Mouse (Mus musculus): ENCODE data around the gene Gm21988.

The Gm21988 gene

GRCm38 (mm10) chr11:70236717-70237116 is 2.9 kb downstream of the Gm21988 start:
- in situ Hi-C loops (cut with MseI, MboI), result no loop called here

DNA sequence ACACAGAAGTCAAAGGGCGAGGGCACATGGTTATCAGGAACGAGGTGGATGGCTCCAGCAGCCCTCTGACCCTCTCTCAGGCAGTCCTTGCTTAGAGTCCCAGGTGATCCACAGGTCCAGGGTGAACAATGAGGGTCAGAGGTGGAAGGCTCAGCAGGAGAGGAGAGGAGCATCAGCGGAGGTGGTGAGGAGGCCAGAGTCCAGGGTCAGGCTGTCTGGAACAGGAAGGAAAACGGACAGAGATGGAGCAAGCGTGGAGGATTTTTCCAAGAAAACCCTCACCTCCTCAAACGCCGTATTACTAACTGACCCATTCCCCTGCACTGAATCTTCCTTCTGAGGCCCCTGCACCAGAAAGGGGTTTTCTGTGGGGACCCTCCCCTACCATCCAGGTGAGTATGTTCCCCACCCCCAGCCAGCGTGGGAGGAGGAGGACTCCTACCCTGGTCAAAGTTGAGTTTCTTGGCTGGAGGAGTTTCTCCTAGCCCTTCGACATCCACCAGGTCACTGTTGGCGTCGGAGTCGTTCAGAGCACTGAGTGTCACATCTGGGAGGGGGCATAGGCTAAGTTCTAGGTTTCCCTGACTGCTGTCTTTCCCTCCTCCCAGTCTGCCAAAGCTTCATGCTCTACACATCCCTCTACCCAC is 4.3 kb downstream of the Gm21988 start:
- in situ Hi-C loops (cut with MseI, MboI), result no loop called here

- in situ Hi-C loops (cut with MseI, MboI), result no loop called here
These were observed 5.1 kb downstream of the Gm21988 start for GRCm38 (mm10) chr11:70234497-70234896.

- in situ Hi-C loops (cut with MseI, MboI), result no loop called here
These were observed 5.6 kb downstream of the Gm21988 start for GRCm38 (mm10) chr11:70234037-70234436.

DNA sequence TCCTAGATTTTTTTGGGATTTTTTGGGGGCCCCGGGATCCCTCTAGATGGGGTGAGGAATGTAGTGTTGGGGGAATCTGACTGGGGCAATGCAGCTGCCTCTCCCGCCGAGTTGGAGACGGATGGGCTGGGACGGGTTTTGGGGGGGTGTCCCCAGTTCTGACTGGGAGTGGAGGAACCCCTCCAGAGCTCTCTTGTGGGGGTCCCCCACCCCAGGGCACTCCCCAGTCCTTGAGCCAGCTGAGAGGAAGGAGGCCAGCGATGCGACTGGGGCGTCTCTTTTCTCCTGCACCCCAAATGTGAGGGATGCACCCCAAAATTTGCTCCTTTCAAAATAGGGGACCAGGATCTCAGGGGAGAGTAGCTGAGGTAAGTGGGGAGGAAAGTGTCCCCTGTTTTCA is 6.6 kb downstream of the Gm21988 start:
- in situ Hi-C loops (cut with MseI, MboI), result no loop called here

DNA sequence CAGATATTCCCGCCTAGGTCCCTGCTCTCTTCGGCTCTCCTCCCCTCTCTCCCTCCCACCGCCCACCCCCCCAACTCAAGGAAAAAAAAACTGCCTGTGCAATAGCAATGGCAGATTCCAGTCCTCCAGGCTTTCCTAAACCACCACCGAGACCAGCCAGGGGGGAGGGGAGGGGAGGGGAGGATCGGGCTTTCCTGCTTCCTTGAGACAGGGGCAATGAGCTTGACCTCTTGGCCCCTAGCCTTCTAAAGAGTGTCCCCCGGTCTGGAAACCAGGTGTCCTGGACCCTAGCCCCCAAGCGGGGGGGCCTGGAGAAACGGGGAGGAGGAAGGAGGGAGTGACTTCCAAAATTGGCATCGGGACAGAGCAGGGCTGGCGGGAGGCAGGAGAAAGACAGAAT is 7.1 kb downstream of the Gm21988 start:
- in situ Hi-C loops (cut with MseI, MboI), result no loop called here

DNA sequence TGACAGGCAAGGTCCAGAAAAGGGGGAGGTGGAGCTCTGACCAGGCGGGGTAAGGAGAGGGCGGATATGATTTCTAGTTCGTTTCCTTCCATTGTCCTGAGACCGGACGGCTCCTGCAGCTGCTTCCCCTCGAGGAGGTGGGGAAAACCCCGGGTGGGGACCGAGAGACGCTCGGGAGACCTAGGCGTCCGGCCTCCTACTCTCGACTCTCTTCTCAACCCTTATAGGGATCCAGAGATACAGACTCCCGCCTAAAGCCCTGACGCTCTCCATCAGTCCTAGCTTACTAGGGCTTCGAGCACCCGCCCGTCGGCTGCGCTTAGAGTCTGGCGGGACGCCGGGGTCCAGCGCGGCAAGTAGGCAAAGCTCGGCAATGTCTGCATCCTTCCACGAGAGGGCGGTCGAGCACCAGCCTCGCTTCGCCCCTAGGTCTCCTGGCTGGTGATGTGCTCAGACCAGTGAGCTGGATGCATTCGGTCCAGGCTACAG is 9.3 kb downstream of the Gm21988 start:
- in situ Hi-C loops (cut with MseI, MboI), result no loop called here

- in situ Hi-C loops (cut with MseI, MboI), result no loop called here
These were observed 10.2 kb downstream of the Gm21988 start, which contains the start of gene Bcl6b for GRCm38 (mm10) chr11:70229260-70230010. Gene Bcl6b (minus strand): TSS chr11:70229798.

DNA sequence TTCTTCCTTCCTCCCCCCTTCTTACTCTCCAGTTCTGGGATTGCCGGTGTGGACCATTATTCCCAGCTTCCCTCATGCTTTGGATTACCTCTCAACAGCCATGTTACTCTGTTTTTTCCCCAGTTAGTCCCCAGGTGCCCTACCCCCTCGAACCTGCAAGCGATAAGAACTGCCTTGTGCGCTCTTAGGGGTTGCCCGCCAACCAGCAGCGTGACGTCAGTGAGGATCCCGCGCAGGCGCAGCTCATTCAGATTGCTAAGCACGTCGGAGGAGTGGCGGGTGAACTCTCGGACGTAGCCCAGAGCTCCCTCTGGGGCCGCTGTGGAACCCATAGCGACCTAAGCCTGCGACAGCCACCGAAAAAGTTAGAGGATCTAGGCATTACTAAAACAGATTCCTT is 10.8 kb downstream of the Gm21988 start:
- in situ Hi-C loops (cut with MseI, MboI), result no loop called here

DNA sequence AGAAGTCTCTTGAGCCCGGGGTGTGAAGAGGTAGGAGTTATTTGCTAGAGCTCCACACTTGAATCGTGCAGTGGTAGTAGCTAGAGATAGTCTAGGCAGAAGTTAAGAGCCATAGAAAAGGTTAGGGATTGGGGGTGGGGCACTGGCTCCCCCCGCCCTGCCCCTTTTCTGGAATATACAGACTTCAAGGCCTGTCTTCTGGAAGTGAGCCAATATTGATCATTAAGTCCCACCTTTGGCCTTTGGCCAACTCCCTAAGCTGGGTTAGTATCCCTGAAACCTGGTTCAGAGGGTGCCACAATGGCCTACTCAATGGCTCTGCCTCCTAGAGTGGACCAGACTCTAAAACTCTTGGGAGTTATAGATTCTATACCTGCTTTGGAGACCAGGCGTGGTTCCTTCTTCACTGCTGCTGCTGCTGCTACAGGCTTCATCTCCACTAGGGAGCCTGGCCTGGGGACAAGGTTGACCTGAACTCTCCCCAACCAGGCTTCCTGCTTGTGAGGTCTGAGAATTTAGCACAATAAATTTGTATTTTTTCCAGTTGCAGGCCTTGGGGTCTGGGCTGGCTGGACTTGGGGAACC is 11.9 kb downstream of the Gm21988 start:
- in situ Hi-C loops (cut with MseI, MboI), result no loop called here

DNA sequence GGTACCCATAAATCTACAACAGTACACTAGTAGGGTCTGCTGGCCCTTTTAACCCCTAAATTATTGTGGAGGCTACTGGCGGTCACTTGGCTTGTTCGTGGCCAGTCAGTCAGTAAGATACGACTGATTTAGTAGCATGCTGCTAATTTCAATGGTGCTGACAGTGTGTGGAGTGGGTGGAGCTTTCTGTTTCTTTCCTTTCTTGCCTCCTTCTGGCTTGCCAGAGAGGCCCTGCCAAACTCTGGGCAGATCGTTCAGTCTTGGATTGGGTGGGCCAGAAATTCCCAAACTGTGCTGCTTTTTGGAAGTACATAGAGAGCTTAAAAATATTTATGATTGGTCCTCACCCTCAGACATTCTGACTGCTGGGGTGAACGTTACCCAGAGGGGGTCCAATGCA is 12.5 kb downstream of the Gm21988 start:
- in situ Hi-C loops (cut with MseI, MboI), result no loop called here

DNA sequence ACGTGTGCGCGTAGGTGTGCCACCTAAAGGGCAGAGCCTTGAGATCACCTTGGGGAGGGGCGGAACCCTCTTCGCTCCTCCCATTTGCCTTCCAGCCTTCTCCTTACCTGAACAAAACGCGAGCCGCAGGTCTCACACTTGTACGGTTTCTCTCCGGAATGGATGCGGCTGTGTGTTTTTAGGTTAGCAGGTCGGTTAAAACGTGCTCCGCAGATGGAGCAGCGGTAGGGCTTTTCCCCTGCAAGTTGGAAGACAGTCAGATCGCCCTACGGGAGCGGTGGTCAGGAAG is 13.1 kb downstream of the Gm21988 start:
- in situ Hi-C loops (cut with MseI, MboI), result no loop called here

DNA sequence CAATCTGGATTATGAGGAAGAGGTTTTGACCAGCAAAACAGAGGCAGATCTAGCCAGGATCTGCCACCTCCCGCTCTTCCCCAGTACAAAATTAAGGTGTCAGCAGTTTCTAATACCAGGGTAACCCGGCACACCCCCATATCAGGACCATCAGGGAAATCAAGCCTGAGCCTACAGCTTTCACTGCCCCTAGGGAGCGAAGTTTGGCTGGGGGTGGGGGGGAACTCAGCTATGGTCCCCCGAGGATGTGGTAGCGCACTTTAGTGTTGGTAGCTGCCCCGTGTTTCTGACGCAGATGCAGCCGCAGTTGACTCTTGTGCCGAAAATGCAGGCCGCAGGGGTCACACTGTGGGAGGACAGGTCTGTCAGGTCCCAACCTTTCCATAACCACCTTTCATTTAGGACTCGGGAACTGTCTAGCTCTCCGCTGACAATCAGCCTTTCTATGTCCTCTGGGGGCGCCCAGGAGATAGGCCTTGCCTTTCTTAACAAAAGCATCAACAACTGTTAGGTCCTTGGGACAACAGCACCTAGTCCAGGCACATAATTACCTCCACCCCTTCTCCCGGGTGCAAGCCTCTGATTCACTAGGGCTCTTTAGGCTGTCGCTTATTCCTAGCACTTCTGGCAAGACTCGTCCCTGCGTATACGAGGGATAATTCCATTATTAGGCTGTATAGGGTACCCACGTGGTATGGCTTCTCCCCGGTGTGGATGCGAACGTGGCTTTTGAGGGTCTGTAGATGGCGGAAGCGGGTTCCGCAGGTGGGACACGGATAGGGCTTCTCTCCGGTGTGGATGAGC is 13.6 kb downstream of the Gm21988 start:
- in situ Hi-C loops (cut with MseI, MboI), result no loop called here

GRCm38 (mm10) chr11:70223724-70224123 is 15.9 kb downstream of the Gm21988 start:
- in situ Hi-C loops (cut with MseI, MboI), result no loop called here

DNA sequence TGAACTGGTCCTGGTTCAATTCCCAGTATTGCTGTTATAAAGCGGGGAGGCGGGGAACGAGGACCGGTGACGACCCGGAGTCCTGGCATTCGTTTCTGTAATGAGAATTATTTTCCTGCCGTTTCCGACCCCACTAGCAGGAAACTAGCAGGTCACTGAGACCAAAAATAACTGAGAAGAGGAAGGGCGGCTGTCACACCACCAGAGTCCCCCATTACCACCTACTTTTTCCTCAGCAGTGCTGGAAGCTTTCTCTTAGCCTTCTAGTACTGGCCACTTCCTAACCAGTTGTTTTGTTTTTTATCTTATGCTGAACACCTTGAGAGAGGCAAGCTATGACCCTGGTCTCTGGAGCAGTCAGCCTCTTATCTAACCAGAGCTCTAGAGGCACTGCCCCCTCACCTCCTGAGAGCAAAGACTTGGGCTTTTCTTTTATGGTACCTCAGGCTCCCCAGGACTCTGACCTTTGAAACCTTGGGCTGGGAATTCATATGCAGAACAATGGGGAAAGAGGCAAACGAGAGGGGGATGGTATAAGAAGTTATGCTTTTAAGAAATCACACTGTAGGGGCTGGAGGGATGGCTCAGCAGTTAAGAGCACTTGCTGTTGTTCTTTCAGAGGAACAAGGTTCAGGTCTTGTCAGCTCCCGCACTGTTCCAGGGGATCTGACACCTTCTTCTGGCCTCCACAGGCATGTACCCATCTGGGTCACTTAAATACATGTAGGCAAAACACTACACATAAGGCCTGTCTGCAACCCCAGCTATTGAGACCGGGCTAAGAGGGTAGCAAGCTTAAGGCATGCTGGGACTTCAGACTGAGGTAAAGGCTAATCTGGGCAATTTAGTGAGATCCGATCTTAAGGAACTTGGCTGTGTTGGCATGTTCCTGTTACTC is 17.8 kb downstream of the Gm21988 start:
- in situ Hi-C loops (cut with MseI, MboI), result no loop called here

- in situ Hi-C loops (cut with MseI, MboI), result no loop called here
These were observed 18.7 kb downstream of the Gm21988 start, which contains the start of gene Slc16a13 for GRCm38 (mm10) chr11:70220731-70221602. Gene Slc16a13 (minus strand): TSS chr11:70221064.

GRCm38 (mm10) chr11:70220323-70220722 is 19.3 kb downstream of the Gm21988 start:
- in situ Hi-C loops (cut with MseI, MboI), result no loop called here

DNA sequence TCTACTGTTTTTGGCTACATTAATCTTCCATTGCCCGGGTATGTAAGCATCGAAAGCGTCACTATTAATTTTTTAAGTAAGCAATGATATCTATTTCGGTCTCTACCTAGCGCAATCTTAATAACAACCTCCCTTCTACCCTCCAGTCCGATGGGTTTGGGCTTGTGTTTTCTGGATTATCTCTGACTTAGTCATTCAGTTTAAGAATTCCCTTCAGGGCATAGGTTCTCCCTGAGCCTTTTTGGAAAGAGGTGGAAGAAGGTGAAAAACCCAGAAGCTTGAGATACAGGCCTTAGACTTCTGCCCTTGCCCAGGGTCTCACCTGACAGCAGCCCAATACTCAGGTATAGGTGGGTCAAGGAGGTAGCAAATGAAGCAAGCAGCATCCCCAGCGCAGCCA is 19.8 kb downstream of the Gm21988 start:
- in situ Hi-C loops (cut with MseI, MboI), result no loop called here

- in situ Hi-C loops (cut with MseI, MboI), result no loop called here
These were observed 20.7 kb downstream of the Gm21988 start for GRCm38 (mm10) chr11:70218741-70219470.

All from mouse trophoblast stem cell (cell line).